Mouse (Mus musculus): ENCODE results near the gene Abhd17c. TPM values are rescaled to one million over a fixed set of nuclear protein-coding genes. Genes with fewer than 3 reads are reported as not detected.

Gene Abhd17c
- polyA plus RNA-seq, 1 experiment = 57.3 TPM

DNA sequence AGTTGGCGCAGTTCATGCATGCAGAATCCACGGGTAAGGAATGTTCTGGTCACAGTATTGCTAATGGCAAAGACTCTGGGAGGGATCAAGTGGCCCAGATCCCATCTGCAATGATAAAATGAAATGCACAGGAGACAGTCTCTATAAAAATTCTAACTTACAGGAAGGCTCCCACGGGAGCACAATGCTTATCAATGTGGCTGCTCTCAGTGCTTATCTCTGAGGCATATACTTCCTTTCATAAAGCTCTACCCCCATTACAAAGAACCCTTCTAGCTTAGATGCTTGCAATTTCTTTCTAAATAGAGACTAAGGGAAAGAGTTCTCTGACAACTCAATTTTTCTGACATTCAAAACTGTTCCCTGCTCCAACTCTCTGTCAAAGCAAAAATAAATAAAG is 29.9 kb downstream of the Abhd17c start:
- TF ChIP-seq POLR2A (IDR thresholded peaks at IDR 0.05; ENCODE audit: insufficient read depth, low read length) (no peak), EP300 (IDR thresholded peaks at IDR 0.05; ENCODE audit: insufficient read depth, low read depth, low read length) (no peak), CTCF (IDR thresholded peaks at IDR 0.05; ENCODE audit: low read depth, low read length) (no peak)
- H3K9me3 ChIP-seq (replicated peaks; ENCODE audit: control insufficient read depth, insufficient read depth, low read length, poor library complexity, severe bottlenecking) = no peaks in the 10 kb centered on the region; the same call in 1 of the 2 replicates

DNA sequence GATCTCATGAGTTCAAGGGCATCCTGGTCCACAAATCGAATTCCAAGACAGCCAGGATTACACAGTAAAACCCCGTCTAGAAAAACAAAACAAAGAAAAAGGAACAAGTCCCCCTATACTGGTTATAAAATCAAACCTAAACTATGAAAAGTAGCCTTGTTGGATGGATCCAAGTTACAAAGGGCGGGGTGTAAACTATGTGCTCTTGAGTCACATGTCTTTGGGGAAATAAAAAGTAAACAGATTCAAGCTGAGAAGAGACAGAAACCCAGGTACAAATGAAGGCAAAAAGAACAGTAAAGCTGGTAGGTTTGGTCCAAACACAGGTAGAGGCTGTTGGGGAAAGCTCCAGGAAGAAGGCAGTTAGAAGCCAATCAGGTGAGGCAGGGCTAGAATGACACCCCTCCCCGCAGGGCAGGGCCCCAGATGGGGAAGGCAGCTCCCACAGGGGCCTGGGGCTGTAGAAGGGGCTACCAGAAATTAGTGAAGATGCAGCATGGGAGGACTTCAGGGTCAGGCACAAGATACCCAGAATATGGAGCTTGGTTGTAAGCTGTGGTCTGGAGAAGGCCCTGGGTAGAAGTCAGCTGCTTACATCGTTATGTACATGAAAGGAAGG is 31.4 kb downstream of the Abhd17c start:
- Histone ChIP-seq H3K4me1 (ENCODE audit: control insufficient read depth, insufficient read depth, low read length) (no peaks in the 10 kb centered on the region), H3K36me3 (ENCODE audit: control insufficient read depth, insufficient read depth, low read length, poor library complexity, severe bottlenecking) (peaks cover 3% of the 10 kb centered on the region; the same call in 1 of the 2 replicates), H3K27ac (ENCODE audit: insufficient read depth, low read length) (no peak overlapping the region), H3K27me3 (ENCODE audit: control insufficient read depth, insufficient read depth, low read length, poor library complexity, severe bottlenecking) (no peaks in the 10 kb centered on the region), H3K9ac (ENCODE audit: low read depth, poor library complexity, severe bottlenecking) (no peak overlapping the region), H3K9me3 (replicated peaks; ENCODE audit: control insufficient read depth, insufficient read depth, low read length, poor library complexity, severe bottlenecking) (no peaks in the 10 kb centered on the region; the same call in 1 of the 2 replicates), H3K4me3 (ENCODE audit: low read depth, low read length) (no peak overlapping the region)
- TF ChIP-seq CTCF (IDR thresholded peaks at IDR 0.05; ENCODE audit: low read depth, low read length) (no peak), EP300 (IDR thresholded peaks at IDR 0.05; ENCODE audit: insufficient read depth, low read depth, low read length) (no peak), POLR2A (IDR thresholded peaks at IDR 0.05; ENCODE audit: insufficient read depth, low read length) (no peak)

More for the DNA sequence above, 29.9 kb downstream of the Abhd17c start:
- H3K4me1 ChIP-seq (ENCODE audit: control insufficient read depth, insufficient read depth, low read length) = no peaks in the 10 kb centered on the region
- no peak overlapping the region for H3K4me3 ChIP-seq (ENCODE audit: low read depth, low read length)
- H3K36me3 ChIP-seq (ENCODE audit: control insufficient read depth, insufficient read depth, low read length, poor library complexity, severe bottlenecking) = peaks cover 3% of the 10 kb centered on the region; the same call in 1 of the 2 replicates
- H3K27ac ChIP-seq (ENCODE audit: insufficient read depth, low read length) = no peak overlapping the region
- no peaks in the 10 kb centered on the region for H3K27me3 ChIP-seq (ENCODE audit: control insufficient read depth, insufficient read depth, low read length, poor library complexity, severe bottlenecking)
- H3K9ac ChIP-seq (ENCODE audit: low read depth, poor library complexity, severe bottlenecking) = no peak overlapping the region

DNA sequence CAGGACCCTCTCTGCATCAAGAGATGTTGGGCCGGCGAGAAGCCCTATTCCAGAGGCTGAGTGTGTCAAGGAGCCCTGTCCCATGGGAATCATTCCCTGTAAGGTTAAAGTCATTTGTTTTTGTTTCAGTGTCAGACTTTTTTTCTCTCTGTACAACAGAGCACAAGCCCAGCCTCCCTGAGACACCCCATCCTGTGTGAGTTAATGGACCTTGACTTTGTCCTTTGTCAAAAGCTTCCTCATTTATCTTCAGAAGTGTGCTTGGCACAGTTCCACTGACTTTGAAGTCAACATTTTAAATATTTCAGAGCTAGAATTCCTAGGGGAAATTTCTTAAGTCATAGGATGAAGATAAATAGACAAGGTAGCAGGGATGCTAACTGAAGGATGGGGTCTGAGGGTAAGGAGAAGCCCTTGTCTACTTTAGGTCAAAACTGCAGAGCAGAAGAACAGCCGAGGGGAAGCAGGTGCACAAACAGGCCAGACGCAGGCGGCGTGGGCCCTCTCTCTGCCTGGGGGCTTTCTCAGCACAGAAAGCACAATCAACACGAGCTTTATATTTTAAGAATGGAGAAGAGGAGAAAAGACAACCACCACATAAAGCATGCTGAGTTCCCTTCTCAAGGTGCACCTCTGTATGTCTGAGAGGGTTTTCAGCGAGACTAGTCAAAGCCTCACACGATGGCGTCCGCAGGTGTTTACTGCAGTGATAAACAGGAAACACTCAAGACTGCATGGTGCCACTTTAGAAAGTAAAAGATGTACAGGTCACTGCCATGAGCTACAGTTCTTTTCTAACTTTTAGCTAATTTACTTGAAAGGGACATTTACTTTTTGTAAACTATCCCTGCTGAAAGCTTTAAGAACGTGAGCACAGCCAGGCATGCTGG is 32.2 kb downstream of the Abhd17c start:
- Histone ChIP-seq H3K9ac (ENCODE audit: low read depth, poor library complexity, severe bottlenecking) (no peak overlapping the region), H3K36me3 (ENCODE audit: control insufficient read depth, insufficient read depth, low read length, poor library complexity, severe bottlenecking) (peaks cover 3% of the 10 kb centered on the region; the same call in 1 of the 2 replicates), H3K27ac (ENCODE audit: insufficient read depth, low read length) (no peak overlapping the region), H3K27me3 (ENCODE audit: control insufficient read depth, insufficient read depth, low read length, poor library complexity, severe bottlenecking) (no peaks in the 10 kb centered on the region), H3K9me3 (replicated peaks; ENCODE audit: control insufficient read depth, insufficient read depth, low read length, poor library complexity, severe bottlenecking) (no peaks in the 10 kb centered on the region; the same call in 1 of the 2 replicates), H3K4me3 (ENCODE audit: low read depth, low read length) (no peak overlapping the region), H3K4me1 (ENCODE audit: control insufficient read depth, insufficient read depth, low read length) (no peaks in the 10 kb centered on the region)
- TF ChIP-seq CTCF (IDR thresholded peaks at IDR 0.05; ENCODE audit: low read depth, low read length) = no peak
- no peak for TF ChIP-seq POLR2A (IDR thresholded peaks at IDR 0.05; ENCODE audit: insufficient read depth, low read length)
- no peak for TF ChIP-seq EP300 (IDR thresholded peaks at IDR 0.05; ENCODE audit: insufficient read depth, low read depth, low read length)

DNA sequence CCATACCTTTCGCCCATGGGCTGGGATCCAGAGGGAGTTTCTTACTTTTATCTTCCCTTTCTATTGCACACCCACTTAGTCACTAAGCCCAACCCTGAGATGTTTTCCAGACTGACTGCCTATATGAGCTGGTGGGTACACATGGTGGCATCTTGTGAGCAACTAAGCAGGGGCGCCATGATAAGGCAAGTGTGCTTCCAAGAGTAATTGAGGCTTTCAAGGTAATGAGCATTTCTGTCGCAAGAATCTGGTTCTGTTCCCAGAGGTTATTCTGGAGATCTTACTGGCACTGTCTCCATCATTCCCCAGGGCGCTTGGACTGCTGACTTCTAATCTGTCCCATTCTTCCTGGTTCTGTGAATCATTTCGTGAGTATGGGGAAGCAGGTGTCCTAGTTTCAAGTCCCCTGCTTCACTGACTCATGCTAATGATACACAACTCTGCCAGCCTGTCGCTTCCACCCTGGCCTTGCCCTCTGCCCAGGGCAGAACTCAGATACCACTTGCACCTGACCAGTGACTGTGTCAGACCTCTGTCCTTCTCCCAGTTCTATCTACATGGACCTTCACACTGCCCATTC is 34.1 kb downstream of the Abhd17c start:
- Histone ChIP-seq H3K4me1 (ENCODE audit: control insufficient read depth, insufficient read depth, low read length) (no peaks in the 10 kb centered on the region), H3K9me3 (replicated peaks; ENCODE audit: control insufficient read depth, insufficient read depth, low read length, poor library complexity, severe bottlenecking) (no peaks in the 10 kb centered on the region; the same call in 1 of the 2 replicates), H3K27ac (ENCODE audit: insufficient read depth, low read length) (no peak overlapping the region), H3K36me3 (ENCODE audit: control insufficient read depth, insufficient read depth, low read length, poor library complexity, severe bottlenecking) (peaks cover 14% of the 10 kb centered on the region), H3K4me3 (ENCODE audit: low read depth, low read length) (no peak overlapping the region), H3K9ac (ENCODE audit: low read depth, poor library complexity, severe bottlenecking) (no peak overlapping the region), H3K27me3 (ENCODE audit: control insufficient read depth, insufficient read depth, low read length, poor library complexity, severe bottlenecking) (no peaks in the 10 kb centered on the region)
- TF ChIP-seq EP300 (IDR thresholded peaks at IDR 0.05; ENCODE audit: insufficient read depth, low read depth, low read length) (no peak), POLR2A (IDR thresholded peaks at IDR 0.05; ENCODE audit: insufficient read depth, low read length) (no peak), CTCF (IDR thresholded peaks at IDR 0.05; ENCODE audit: low read depth, low read length) (no peak)

DNA sequence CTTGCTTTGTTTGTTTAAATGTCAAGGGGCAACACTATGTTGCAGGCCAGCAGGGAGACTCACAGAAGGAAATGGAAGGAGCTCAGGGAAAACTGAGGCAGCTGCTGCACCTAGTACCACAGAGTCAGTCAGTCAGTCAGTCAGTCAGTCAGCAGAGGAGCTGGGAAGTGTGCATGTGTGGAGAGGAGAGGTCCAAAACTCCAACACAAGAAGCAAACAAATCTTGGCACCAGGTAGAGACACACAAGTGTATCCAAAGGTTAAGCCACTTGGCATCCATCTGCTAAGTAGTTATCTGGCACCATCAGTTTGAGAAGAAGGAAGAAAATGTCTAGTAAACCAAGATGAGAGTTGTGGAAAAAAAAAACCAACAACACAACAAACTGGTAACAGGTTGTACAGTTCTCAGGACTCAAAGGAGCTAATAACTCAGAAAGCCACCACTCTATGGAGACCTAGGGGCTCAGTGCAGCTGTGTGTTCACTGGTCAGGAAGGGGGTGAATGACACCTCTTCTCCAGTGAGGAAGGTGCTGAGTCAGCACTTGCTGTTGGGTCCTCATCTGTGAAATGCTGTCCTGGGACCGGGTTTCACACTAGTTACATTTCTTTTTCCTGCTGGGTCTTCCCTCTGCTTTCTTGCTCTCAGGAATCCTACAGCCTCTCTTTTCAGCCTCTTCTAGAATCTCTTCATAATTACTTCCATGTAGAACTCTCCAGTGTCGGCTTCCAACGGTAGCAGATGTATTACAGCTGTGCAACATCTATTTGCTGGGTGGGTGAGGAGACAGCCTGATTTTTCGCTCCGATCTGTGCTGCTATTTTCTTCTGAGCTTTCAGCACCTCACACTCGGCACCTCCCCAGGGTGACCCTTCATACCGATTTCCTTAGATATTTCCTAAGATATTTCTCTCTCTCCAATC is 34.8 kb downstream of the Abhd17c start:
- H3K27ac ChIP-seq (ENCODE audit: insufficient read depth, low read length) = no peak overlapping the region
- no peaks in the 10 kb centered on the region; the same call in 1 of the 2 replicates for H3K9me3 ChIP-seq (replicated peaks; ENCODE audit: control insufficient read depth, insufficient read depth, low read length, poor library complexity, severe bottlenecking)
- H3K36me3 ChIP-seq (ENCODE audit: control insufficient read depth, insufficient read depth, low read length, poor library complexity, severe bottlenecking) = peaks cover 14% of the 10 kb centered on the region
- H3K4me1 ChIP-seq (ENCODE audit: control insufficient read depth, insufficient read depth, low read length) = no peaks in the 10 kb centered on the region
- H3K4me3 ChIP-seq (ENCODE audit: low read depth, low read length) = no peak overlapping the region
- TF ChIP-seq POLR2A (IDR thresholded peaks at IDR 0.05; ENCODE audit: insufficient read depth, low read length) (no peak), CTCF (IDR thresholded peaks at IDR 0.05; ENCODE audit: low read depth, low read length) (no peak), EP300 (IDR thresholded peaks at IDR 0.05; ENCODE audit: insufficient read depth, low read depth, low read length) (no peak)
- no peaks in the 10 kb centered on the region for H3K27me3 ChIP-seq (ENCODE audit: control insufficient read depth, insufficient read depth, low read length, poor library complexity, severe bottlenecking)
- no peak overlapping the region for H3K9ac ChIP-seq (ENCODE audit: low read depth, poor library complexity, severe bottlenecking)

All from ES-Bruce4 (cell line).